Mouse (Mus musculus) bone marrow macrophage, adult 2 months (primary cell): ENCODE measurements at regions not wholly inside any gene's neighbourhood (a gene's known extent, or its start where the extent isn't known, plus 50 kb on each side); places are given as distances from the start of the nearest gene placed in this dataset.

Experiments
- H3K27ac ChIP-seq: 2 replicates; pipeline ENCODE4 v1.5.1; 2012; ENCODE audit warnings: low read depth, low read length; ENCODE audit not compliant: insufficient read depth
- H3K4me1 ChIP-seq: 2 replicates; pipeline ENCODE4 v1.6.1; 2012; ENCODE audit warnings: low read length; ENCODE audit not compliant: control insufficient read depth, insufficient read depth
- H3K4me3 ChIP-seq: 2 replicates; pipeline ENCODE4 v1.5.1; 2012; ENCODE audit warnings: mild to moderate bottlenecking, low read length, moderate library complexity; ENCODE audit not compliant: insufficient read depth
- CTCF ChIP-seq: IDR thresholded peaks from 2 replicates; pipeline ENCODE4 v1.5.1; 2012; ENCODE audit warnings: low read depth, mild to moderate bottlenecking, low read length, moderate library complexity
- POLR2A ChIP-seq: IDR thresholded peaks from 2 replicates; pipeline ENCODE4 v1.6.1; 2012; ENCODE audit warnings: mild to moderate bottlenecking, low read depth, low read length, borderline replicate concordance

DNA sequence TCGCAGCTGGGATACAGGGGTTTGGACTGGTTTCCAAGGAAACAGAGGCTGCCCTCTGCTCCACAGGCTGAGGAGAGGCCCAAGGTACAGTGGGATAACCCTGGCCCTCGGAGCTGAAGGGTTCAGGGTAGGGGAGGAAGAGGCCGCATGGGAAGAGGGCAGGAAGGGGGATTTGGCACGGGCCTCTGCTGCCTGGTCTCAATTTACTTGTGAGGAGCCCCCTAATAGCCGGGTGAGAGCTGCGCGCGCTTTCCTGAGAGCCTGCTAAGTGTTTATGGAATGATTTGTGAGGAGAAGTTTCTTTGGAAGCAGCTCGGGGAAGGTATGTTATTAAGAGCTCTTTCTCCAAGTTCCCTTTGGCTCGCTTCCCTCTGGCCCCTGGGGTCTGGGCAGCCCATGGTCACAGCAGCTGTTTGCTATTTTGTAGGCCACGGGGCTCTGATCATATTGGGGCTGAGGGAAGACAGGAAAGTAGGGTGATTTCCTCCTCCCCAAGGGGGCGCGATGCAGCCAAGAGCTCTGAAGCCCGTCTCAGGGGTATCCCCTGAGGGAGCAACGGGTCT lies 50.5 kb upstream of the Wnt11 start:
- Histone ChIP-seq H3K27ac (no peak overlapping the region), H3K4me3 (no peak overlapping the region), H3K4me1 (no peaks in the 10 kb centered on the region)
- TF ChIP-seq POLR2A (no peak), CTCF (no peak)
